Mouse (Mus musculus): ENCODE results near the gene Celf2. TPM values are rescaled to one million over a fixed set of nuclear protein-coding genes. Genes with fewer than 3 reads are reported as not detected.

The Celf2 gene
- total RNA-seq, 2 experiments from 2014 or later: 478 to 500 TPM

GRCm38 (mm10) chr2:6695353-6695951 lies 813.9 kb downstream of the Celf2 start:
- intact Hi-C loops (cut with DNase I): no loop called here
- DNase-seq (ENCODE audit: low spot score in 2 of 2): no peak

GRCm38 (mm10) chr2:6689689-6690088 lies 819.7 kb downstream of the Celf2 start:
- no peak for DNase-seq (ENCODE audit: low spot score in 2 of 2)
- intact Hi-C loops (cut with DNase I): no loop called here

GRCm38 (mm10) chr2:6678231-6678630 lies 831.1 kb downstream of the Celf2 start:
- no peak for DNase-seq (ENCODE audit: low spot score in 2 of 2)
- intact Hi-C loops (cut with DNase I): no loop called here

- DNase-seq (ENCODE audit: low spot score in 2 of 2): no peak
- intact Hi-C loops (cut with DNase I): no loop called here
These were observed 831.9 kb downstream of the Celf2 start for GRCm38 (mm10) chr2:6677457-6677856.

GRCm38 (mm10) chr2:6674401-6674800 lies 835.0 kb downstream of the Celf2 start:
- no peak for DNase-seq (ENCODE audit: low spot score in 2 of 2)
- intact Hi-C loops (cut with DNase I): no loop called here

- no peak for DNase-seq (ENCODE audit: low spot score in 2 of 2)
These were observed 835.9 kb downstream of the Celf2 start for GRCm38 (mm10) chr2:6673418-6673817.

GRCm38 (mm10) chr2:6667611-6668010 lies 841.8 kb downstream of the Celf2 start:
- intact Hi-C loops (cut with DNase I): no loop called here
- peak in 1 of 2 experiments; percentile 23 for DNase-seq (ENCODE audit: low spot score in 2 of 2)

More at GRCm38 (mm10) chr2:6673418-6673817, 835.9 kb downstream of the Celf2 start:
- intact Hi-C loops (cut with DNase I): no loop called here

GRCm38 (mm10) chr2:6659834-6660233 lies 849.5 kb downstream of the Celf2 start:
- intact Hi-C loops (cut with DNase I): no loop called here
- DNase-seq (ENCODE audit: low spot score in 2 of 2): no peak

GRCm38 (mm10) chr2:6653719-6654118 lies 855.6 kb downstream of the Celf2 start:
- intact Hi-C loops (cut with DNase I): no loop called here
- DNase-seq (ENCODE audit: low spot score in 2 of 2): no peak

GRCm38 (mm10) chr2:6651697-6652096 lies 857.7 kb downstream of the Celf2 start:
- DNase-seq (ENCODE audit: low spot score in 2 of 2): no peak
- intact Hi-C loops (cut with DNase I): no loop called here

GRCm38 (mm10) chr2:6648877-6649276 lies 860.5 kb downstream of the Celf2 start:
- intact Hi-C loops (cut with DNase I): no loop called here
- no peak for DNase-seq (ENCODE audit: low spot score in 2 of 2)

- intact Hi-C loops (cut with DNase I): no loop called here
- no peak for DNase-seq (ENCODE audit: low spot score in 2 of 2)
These were observed 862.3 kb downstream of the Celf2 start for GRCm38 (mm10) chr2:6647028-6647427.

- DNase-seq (ENCODE audit: low spot score in 2 of 2): no peak
- intact Hi-C loops (cut with DNase I): no loop called here
These were observed 863.0 kb downstream of the Celf2 start for GRCm38 (mm10) chr2:6646325-6646724.

GRCm38 (mm10) chr2:6642222-6642850 lies 867.0 kb downstream of the Celf2 start:
- DNase-seq (ENCODE audit: low spot score in 2 of 2): no peak
- intact Hi-C loops (cut with DNase I): no loop called here

- intact Hi-C loops (cut with DNase I): no loop called here
- DNase-seq (ENCODE audit: low spot score in 2 of 2): no peak
These were observed 870.0 kb downstream of the Celf2 start for GRCm38 (mm10) chr2:6639370-6639769.

GRCm38 (mm10) chr2:6637147-6637546 lies 872.2 kb downstream of the Celf2 start:
- intact Hi-C loops (cut with DNase I): no loop called here
- no peak for DNase-seq (ENCODE audit: low spot score in 2 of 2)

GRCm38 (mm10) chr2:6634899-6635298 lies 874.5 kb downstream of the Celf2 start:
- DNase-seq (ENCODE audit: low spot score in 2 of 2): no peak
- intact Hi-C loops (cut with DNase I): no loop called here

- intact Hi-C loops (cut with DNase I): no loop called here
- DNase-seq (ENCODE audit: low spot score in 2 of 2): no peak
These were observed 876.2 kb downstream of the Celf2 start for GRCm38 (mm10) chr2:6633115-6633514.

- no peak for DNase-seq (ENCODE audit: low spot score in 2 of 2)
- intact Hi-C loops (cut with DNase I): no loop called here
These were observed 885.6 kb downstream of the Celf2 start for GRCm38 (mm10) chr2:6623802-6624201.

GRCm38 (mm10) chr2:6622082-6622481 lies 887.3 kb downstream of the Celf2 start:
- DNase-seq (ENCODE audit: low spot score in 2 of 2): no peak
- intact Hi-C loops (cut with DNase I): no loop called here

- intact Hi-C loops (cut with DNase I): no loop called here
- no peak for DNase-seq (ENCODE audit: low spot score in 2 of 2)
These were observed 890.5 kb downstream of the Celf2 start for GRCm38 (mm10) chr2:6618856-6619255.
